Mouse (Mus musculus) frontal cortex, postnatal 10 days (tissue): Measurements from ENCODE around the gene AC134908.4.
"Not testable (repeated sequence)": the region's sequence is repeated elsewhere in the genome, so short reads cannot be mapped to it uniquely, and the experiment has no call there.

Experiments
- DNase-seq, 2 experiments: peaks; one replicate each; pipeline ENCODE4 v3.0.0; 2022; ENCODE audit warnings: low spot score in 2 of 2, mixed read lengths in 1 of 2

Gene AC134908.4

DNA sequence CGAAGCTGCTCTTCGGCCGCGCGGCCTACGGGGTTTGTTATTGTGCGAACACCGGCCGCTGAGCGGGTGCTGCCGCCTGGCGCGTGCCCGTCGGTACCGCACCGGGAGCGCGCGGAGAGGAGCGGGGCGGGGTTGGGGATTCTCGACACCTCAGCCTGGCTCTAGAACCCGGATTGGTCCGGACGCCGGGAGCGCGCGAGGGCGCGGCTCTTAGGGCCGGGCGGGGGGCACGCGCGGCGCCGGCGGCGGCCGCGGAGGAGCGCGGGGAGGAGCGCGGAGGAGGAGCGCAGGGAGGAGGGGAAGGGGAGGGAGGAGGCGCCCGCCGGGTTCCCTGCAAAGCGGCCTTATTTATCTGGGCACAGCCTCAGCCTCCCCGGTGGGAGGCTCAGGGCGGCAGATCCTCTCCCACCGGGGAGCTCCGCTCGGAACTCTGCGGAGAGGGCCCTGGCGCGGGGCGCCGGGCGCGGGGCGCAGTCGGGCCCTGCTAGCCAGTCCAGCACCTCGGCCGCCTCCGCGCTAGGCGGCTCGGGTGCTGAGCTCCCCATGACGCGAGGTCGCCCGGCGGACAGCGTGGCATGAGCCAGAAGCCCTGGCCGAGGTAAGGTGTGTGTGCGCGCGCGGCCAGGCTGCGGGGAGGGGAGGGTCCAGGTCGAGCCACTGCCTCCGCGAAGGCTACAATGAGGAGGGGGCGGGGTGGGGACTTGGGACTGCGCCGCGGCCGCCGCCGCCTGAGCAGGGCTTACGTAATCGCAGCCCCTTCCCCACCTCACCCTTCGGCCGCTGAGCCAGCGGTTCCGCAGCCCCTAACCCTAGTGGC is 13.5 kb upstream of the AC134908.4 start, which contains the start of gene Fbxl16:
Gene Fbxl16, plus strand, starts transcription at position 297 of the 817 bp plus-strand sequence.
- peak; percentile 86 to 88 for DNase-seq

DNA sequence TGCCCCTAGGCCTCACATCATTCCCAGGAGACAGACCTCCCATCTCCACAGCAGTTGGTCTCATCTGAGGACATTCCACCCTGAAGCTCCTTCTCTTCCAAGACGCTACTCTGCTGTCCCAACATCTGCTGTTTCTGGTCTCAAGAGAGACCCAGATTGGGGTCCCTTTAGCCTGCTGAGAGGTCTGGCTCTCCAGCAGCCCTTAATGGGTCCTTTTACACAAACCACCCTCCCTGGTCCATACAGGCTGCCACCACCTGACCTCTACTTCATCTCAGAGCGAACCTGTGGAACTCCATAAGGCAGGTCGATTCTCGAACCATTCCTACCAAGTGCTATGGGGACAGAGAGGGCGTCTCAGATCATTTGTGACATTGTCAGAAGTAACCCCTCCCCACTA is 12.6 kb upstream of the AC134908.4 start:
- DNase-seq = no peak

DNA sequence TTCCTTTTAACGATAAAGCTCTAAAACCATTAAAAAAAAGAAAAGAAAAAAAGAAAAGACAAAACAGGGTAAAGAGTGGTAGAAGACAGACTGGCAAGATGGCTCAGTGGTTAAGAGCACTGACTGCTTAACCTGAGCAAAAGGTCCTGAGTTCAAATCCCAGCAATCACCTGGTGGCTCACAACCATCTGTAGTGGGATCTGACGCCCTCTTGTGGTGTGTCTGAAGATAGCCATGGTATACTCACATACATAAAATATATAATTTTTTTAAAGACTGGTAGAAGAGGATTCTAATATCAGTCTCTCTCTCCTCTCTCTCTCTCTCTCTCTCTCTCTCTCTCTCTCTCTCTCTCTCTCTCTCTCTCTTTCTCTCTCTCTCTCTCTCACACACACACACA is 12.0 kb upstream of the AC134908.4 start:
- DNase-seq = not testable (repeated sequence)

DNA sequence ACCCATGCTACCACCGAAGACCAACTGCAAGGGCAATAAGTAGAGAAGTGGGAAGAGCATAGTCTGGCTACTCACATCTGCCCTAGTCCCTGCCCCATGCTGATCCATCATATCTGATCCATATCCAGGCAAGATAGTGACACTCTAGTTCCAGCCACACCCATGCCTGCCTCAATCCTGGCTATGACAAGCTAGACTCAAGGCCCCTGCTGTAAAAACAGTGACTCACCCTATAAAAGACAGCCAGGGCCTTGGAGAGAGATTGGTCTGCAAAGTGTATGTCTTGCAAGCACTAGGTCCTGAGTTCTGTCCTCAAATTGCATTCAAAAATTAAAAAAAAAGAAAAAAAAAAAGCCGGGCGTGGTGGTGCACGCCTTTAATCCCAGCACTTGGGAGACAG is 11.0 kb upstream of the AC134908.4 start:
- DNase-seq = no peak

DNA sequence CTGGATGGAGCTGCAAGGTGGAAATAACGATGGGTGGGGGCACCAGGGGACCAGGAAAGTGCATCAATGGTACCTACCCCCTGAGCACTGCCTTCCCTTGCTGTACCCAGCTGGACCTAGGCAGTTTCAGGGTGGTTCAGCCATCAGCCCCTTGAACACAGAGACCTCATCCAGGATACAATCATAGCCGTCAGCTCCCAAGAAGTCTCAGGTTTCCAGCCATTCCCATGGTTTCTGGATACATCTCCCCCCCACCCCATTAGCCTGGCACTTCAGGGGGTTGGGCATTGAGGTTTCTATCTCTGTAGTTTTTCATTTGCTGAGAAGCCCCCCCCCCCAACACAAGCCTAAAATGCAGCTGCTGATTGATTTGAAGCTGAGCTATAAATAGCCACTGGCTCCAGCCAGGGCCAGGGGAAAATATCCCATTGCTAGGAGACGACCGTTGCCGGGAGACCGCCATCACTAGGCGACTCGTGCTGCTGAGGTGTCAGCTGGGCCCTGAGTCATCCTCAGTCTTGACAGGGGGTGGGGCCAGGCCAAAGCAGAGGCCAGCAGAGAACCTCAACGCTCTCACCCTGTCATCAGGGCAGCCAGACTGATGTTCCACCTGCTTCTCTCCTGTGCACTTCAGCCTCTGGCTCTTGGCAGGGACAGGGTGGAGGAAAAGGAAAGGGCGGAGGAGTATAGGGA is 7.5 kb upstream of the AC134908.4 start:
- DNase-seq = peak; percentile 79 to 89

DNA sequence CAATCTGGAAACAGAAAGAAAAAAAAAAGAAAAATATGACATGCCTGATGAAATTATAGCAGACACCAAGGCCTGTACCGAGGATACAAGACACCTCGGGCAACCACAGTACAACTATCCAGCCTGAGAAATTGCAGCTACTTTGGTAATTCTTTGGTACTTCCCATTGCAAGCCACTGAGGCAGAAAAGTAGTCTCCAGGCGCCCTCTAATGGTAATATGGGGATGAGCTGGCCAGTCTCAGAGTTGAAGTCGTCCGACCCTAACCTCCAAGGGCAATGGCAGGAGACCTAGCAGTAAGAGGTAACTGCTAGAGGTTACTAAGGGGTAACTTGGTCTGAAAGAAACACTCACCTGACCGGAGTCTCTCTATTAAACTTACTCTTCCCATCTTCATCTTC is 5.6 kb upstream of the AC134908.4 start:
- DNase-seq = peak in 1 of 2 experiments; percentile 58

DNA sequence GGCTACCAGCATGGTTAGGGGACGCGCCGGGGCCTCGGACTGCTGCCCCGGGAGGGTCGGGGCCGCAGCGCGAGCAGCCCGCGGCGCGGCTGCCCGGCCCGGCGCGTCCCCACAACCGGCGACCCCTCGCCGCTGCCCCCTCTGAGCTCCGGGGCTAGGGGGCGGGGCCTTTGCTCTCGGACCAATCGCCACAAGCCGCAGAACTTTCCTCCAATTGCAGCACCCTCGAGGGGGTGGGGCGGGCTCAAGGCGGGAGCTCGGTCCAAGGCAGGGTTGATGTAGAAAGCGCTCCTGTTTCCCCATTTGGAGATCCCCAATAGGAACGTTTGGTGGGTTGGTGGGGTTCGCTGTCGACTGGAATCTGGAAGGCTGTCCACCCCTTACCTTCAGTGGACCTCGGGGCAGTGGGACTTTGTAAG is 1.5 kb upstream of the AC134908.4 start, which contains the start of gene Metrn:
Gene Metrn, minus strand, starts transcription at position 186 of the 419 bp plus-strand sequence.
- DNase-seq = peak; percentile 78 to 83

DNA sequence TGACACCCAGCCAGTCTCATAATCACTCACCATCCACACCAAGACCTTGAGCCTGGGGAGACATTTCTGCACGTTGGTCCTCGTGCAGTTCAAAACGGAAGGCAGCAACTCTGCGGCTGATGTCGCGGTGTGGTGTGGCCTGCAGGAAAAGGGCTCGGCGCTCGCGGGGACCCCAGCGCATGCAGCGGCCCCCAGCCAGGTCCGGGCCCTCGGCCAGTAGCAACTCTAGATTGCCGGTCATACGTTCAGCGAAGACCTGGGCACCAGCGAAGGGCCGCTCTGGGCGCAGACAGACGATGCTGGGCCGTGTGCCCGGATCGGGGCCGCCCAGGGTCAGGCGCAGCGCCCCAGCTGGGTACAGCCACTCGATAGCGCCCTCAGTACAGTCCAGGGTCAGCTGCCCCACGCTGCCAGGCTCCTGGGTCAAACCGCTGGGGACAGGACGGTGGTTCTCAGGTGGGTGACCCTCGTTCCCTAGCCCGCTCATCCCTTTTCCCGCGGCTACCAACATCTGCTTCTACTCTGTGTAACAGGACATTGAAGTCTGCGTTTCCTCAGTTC is 832 bp upstream of the AC134908.4 start:
- no peak for DNase-seq

DNA sequence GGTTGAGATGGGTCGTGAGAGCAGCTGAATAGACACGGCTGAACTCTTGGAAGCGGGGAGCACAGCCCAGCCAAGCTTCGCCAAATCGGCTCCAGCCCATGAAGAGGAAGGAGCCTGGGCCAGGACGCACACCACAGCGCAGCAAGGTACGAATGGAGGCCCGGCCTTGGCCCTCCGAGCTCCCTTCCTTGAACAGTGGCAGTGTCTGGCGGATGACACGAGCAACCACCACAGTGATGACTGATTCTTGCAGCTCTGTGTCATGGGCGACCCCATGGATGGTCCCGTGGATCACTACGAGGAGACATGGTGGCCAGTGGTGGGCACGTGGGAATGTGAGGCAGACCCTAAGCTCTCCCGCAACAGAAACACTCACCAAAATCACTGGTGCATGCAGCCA is 461 bp downstream of the AC134908.4 start:
- no peak for DNase-seq

DNA sequence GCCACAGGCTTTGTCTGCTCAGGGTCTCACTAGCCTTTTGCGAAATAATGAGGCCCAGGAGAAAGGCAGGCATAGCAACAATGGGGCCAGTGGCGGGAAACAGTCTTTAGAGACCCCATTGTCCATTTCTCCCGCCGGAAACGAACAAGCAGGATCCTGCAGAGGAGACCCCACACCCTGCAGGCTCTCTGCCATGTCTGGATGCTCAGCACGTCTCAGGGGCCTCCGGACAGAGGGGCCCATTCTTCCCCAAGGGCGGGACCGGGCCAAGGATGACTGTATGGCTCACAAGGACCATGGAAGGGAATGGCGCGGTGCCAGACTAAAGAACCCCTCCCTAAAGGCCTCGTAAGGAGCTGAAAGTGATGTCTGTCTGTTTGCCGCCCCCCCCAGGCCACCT is 1.3 kb downstream of the AC134908.4 start:
- no peak for DNase-seq

DNA sequence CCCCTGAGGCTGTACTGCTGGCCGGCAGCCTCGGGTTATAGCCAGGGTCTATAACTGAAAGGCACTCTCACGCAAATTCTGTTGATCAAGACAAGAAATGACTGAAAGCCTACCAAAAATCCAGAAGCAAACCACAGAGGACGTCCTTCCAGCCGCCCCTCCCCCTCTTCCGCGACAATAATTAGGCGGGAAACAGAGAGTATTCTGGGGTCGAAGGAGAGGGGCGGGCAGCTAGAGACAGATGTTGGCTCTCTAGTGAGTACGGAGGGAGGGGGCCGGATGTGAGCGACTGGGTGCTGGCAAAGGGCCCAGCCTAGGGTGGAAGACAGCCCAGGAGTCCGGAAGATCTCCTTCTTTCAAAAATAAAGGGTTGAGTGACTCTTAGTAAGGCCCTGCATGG is 2.8 kb downstream of the AC134908.4 start, which contains the start of gene Fam173a:
Gene Fam173a, minus strand, starts transcription at position 287 of the 400 bp plus-strand sequence.
- DNase-seq = peak; percentile 76 to 79

DNA sequence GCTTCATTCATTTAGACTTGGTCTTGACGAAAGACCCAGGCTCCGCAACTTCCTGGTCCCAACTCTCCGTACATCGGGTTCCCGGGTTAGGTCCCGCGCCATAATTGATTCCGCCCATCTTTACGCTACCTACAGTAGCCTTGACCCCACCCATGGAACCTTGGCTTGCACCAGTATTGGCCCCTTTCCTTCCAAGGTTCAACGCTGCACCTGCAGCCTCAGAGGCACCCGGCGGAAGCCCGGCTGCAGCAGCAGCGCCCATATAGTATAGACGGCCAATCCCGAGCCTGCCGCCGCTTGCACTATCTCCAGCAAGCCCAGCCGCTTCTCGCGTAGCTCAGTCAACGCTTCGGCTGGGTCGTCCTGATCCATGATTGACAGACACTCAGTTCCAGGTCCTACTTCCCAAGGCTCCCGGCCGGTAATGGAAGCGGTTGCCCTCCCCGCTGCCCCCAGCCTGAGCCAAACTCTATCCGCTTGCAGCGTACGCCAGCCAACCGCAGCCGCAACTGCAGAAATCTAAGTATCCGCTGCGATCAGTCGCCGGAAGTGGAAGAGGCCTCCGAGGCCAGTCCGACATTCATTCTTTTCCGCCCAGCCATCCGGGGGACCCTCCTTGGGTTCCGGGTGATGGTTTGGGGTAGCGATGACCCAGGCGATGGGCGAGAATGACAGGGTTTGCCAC is 3.5 kb downstream of the AC134908.4 start:
- peak; percentile 72 to 83 for DNase-seq

DNA sequence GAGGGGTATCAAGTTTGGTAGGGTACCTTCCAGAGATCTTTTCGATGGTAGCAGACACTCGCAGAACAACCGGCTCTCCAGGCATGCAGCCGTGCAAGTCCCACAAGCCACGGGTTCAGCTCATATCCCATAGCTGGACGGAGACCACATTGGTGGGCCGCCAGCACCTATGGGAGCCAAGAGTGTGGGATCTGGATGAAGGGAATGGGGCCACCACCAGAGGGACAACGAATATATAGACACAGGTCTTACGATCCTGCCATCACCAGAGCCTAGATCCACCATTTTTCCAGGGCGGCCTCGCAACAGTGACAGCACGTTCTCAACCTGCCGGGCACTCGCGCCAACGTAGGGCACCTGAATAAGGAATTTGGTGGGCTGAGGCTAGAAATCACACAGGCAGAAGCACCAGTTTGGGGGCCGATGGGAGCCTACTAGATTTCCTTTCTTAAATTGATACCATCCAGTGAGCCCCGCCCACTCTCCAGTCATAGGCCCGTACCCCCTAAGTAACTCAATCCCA is 4.1 kb downstream of the AC134908.4 start:
- DNase-seq = no peak

DNA sequence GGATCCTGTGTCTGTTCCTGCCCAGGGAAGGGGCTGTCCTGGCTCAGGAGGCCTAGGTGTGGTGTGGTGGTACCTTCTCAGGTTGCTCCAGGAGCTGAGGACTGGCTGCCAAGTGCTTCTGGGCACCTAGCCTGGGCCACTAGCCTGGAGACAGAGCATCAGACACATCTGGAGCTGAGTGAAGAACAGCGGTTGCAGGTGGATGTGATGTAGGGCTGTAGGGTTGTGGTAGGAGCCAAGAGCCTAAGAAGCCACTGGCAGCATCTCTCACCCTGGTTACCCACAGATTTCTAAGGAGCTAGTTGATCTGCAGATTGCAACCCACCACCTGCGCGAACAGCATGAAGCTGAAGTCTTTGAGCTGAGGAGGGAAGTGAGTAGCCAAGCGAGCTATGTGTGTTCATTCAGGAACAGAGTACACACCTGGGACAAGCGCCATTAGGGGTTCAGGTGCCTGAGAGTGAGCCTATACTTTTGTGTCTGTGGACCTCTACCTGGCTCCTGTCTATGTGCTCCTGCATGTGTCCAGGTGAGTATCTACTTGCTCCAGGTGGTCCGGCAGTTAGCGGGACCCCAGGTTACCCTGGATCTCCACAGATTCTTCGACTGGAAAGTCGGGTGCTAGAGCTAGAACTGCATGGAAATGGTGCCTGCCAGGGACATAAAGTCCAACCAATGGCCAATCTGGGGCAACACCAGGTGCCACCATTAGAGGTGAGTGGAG is 8.5 kb downstream of the AC134908.4 start:
- no peak for DNase-seq

DNA sequence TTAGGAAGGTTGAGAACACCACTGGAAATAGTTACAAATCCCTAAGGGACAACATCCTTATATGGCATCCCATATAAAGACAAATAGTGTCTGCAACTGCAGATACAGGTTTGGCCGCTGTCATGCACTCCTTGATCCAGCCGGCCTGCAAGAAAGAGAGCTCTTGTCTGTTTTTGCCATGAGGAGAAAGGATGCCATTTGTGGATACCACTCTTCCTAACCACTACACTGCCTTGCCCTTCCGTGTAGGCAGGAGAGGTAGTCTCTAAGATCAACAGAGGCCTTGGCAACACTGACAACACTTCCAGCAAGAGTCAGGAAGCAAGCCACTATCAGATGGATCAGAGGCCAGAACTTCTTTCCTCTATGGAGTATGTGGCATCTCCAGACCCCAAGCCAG is 9.2 kb downstream of the AC134908.4 start, which contains the start of gene Ccdc78:
Gene Ccdc78, plus strand, starts transcription at position 301 of the 400 bp plus-strand sequence.
- DNase-seq = no peak

DNA sequence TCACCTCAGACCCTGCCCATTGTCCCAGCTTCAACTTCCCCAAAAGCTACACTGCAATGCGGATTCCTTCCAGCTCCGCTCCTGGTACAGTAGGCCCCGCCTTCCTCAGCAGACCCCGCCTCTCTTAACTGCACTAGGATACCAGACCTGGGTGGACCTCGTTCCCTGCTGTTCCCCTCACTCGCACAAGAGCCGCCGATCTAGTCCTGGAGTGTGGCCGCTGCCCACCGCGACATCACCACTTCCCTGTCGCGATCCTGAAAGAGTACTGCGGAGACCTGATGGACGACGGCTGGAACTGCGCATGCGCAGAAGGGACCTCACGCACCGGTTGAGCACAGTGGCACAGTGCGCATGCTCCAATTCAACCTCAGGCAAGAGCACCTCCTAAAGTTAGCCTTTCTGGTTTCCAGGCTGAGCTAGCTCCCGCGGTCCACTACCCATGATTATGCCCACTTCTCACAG is 10.1 kb downstream of the AC134908.4 start, which contains the start of gene Haghl:
Gene Haghl, minus strand, starts transcription at position 393 of the 465 bp plus-strand sequence.
- peak; percentile 90 to 95 for DNase-seq

DNA sequence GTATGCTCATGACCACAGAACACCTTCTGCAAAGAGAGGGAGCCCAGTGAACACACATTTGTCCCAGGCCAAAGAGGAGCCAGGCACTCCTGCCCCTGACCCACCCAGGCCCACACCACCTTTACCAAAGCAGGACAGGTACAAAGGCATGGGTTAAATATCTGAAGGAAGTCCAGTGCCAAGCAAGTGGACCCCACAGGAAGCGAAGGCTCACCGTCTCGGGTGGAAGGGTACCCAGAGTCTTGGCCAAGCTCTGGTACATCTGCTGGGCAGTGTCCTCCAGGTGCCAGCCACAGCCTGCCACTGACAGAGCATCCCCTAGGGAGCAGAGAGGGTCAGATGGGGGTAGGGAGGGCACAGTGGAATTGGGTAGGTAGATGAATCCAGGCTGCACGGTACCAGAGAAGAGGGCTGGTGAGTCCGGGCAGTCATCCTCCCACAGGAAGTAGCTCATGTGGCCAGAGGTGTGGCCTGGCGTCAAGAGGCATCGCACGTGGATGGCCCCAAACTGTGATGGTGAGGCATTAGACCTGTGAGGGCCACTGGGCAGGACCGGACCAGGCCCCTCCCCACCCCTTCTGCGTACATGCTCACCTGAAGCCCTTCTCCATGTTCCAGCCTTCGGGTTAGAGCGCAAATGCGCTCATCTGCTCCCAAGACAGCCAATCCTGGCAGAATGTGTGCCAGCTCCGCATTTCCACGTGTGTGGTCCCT is 11.4 kb downstream of the AC134908.4 start:
- DNase-seq = no peak

DNA sequence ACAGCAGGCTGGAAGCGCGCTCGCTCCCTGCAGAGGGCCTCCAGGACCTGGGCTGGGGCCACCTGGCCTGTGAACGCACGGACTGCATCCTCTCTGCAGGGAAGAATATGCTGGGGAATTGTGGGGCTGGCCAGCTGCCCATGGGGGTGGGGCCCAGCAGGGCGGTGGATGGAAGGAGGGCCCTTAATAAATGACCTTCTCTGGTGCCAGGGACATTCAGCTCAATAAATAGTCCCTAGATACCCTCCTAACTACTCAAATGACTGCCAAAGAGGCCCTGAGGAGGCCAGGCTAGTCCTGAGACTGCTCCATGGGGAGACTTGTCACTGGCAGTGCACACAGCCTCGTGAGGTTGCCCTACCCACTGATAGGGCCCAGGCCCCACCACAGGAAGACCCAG is 12.4 kb downstream of the AC134908.4 start:
- DNase-seq = no peak

DNA sequence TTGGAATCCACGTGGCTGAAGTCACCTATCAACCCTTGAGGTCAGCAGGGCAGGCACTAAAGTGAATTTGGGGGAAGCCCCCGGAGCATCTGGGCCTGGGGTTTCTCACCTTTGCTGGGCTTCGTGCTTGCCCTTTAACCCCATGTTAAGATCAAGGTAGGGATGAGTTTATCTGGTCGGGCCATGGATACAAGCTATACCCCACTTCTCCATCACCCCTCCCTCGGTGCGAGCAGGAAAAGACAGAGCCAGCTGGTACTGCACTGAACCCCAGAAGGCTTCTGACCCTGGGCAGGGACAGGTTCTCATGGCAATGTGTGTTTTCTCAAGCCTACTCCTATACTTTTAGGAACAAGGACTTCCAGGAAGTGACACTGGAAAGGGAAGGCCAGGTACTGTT is 14.1 kb downstream of the AC134908.4 start:
- no peak for DNase-seq

DNA sequence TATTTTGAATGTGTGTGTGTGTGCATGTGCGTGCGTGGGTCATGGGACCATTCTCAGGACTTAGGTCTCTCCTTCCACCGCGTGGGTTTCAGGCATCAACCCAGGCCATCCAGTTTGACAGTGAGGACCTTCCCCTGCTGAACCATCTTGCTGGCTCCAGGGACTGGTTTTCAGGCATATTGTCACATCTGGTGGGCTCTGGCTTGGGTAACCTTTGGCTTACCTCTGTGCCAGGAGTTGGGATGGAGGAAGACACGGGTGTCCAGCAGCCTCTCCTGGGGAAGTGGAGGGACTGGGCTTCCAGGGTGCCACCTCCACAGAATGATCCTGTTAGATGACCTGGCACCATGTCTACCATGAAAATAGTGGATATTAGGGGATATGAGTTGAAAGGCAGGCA is 17.5 kb downstream of the AC134908.4 start:
- DNase-seq = no peak
